Mouse (Mus musculus) limb, embryonic 15.5 days (tissue): ENCODE data around the gene Kbtbd13. TPM values are rescaled to one million over a fixed set of nuclear protein-coding genes. Genes with fewer than 3 reads are reported as not detected.
A peak's percentile ranks its signal among the peaks of the same experiment; 100 is the strongest.

ENCODE experiments used
- ATAC-seq: fragments of 200-750 bp; cut with Nextera tagmentation; 2 replicates; pipeline ENCODE4 v1.8.0; 2017; ENCODE audit warnings: low read depth, moderate TSS enrichment; ENCODE audit not compliant: insufficient number of reproducible peaks, low FRiP score, low TSS enrichment
- H3K27ac ChIP-seq: fragments of 300-500 bp; sonication (generic); 2 replicates; pipeline ENCODE4 v1.5.1; 2015; ENCODE audit warnings: moderate library complexity, mild to moderate bottlenecking, inconsistent platforms
- H3K27me3 ChIP-seq: fragments of 300-500 bp; sonication (generic); 2 replicates; pipeline ENCODE4 v1.6.1; 2015; ENCODE audit warnings: inconsistent platforms
- H3K36me3 ChIP-seq: fragments of 300-500 bp; sonication (generic); 2 replicates; pipeline ENCODE4 v1.6.1; 2015; ENCODE audit warnings: inconsistent platforms
- H3K4me1 ChIP-seq: fragments of 300-500 bp; sonication (generic); 2 replicates; pipeline ENCODE4 v1.6.1; 2015; ENCODE audit warnings: inconsistent platforms
- H3K4me2 ChIP-seq: fragments of 300-500 bp; sonication (generic); 2 replicates; pipeline ENCODE4 v1.6.1; 2015; ENCODE audit warnings: mild to moderate bottlenecking, inconsistent platforms
- H3K4me3 ChIP-seq: fragments of 300-500 bp; sonication (generic); 2 replicates; pipeline ENCODE4 v1.5.1; 2015; ENCODE audit warnings: mild to moderate bottlenecking, inconsistent platforms
- H3K9ac ChIP-seq: fragments of 300-500 bp; sonication (generic); 2 replicates; pipeline ENCODE4 v1.6.1; 2015; ENCODE audit warnings: inconsistent platforms
- H3K9me3 ChIP-seq: fragments of 300-500 bp; sonication (generic); 2 replicates; pipeline ENCODE4 v1.6.1; 2016; ENCODE audit warnings: inconsistent platforms
- WGBS: fragments of 180-500 bp; shearing (Covaris S2); methylation state at CpG from one replicate; pipeline ENCODE4 v1.1.7; 2015; 5-methylcytosine and 5-hydroxymethylcytosine counted together
- polyA plus RNA-seq: library from polyadenylated mRNA; unstranded; fragments of >200 nt; fragmentation: Nextera tagmentation; extraction: Ambion mirVana; gene quantifications from 2 replicates; pipeline ENCODE4 v1.2.1, GENCODE M21; 2015

Kbtbd13 gene
- polyA plus RNA-seq, 1 experiment from 2014 or later: 1.9 TPM

- H3K27me3 ChIP-seq: peaks cover 43% of the 10 kb centered on the region
- 33% methylated on average over 6 of the region's 6 CpGs for WGBS
- H3K4me2 ChIP-seq: no peak overlapping the region
Observed at GRCm38 (mm10) chr9:65392638-65393364, 1.3 kb upstream of the Kbtbd13 start.

GRCm38 (mm10) chr9:65390752-65391612, 470 bp downstream of the Kbtbd13 start:
- Histone ChIP-seq H3K4me1 (peaks cover 11% of the 10 kb centered on the region), H3K4me2 (peak overlapping the region; percentile 76), H3K36me3 (no peaks in the 10 kb centered on the region), H3K27me3 (peaks cover 43% of the 10 kb centered on the region), H3K9ac (0 out of 2 replicates have a peak overlapping the region, but pooled peaks have one; percentile 39), H3K9me3 (no peaks in the 10 kb centered on the region), H3K4me3 (peak overlapping the region; percentile 50), H3K27ac (no peak overlapping the region)
- ATAC-seq: peak; percentile 53; the same call in 1 of the 2 replicates
- WGBS: 14% methylated on average over 92 of the region's 96 CpGs

More at GRCm38 (mm10) chr9:65392638-65393364, 1.3 kb upstream of the Kbtbd13 start:
- Histone ChIP-seq H3K4me3 (no peak overlapping the region), H3K9me3 (no peaks in the 10 kb centered on the region), H3K27ac (no peak overlapping the region), H3K4me1 (peaks cover 11% of the 10 kb centered on the region), H3K36me3 (no peaks in the 10 kb centered on the region), H3K9ac (no peak overlapping the region)
- no peak for ATAC-seq

GRCm38 (mm10) chr9:65386373-65387140, 4.9 kb downstream of the Kbtbd13 start:
- WGBS: 19% methylated on average over 8 of the region's 8 CpGs
- Histone ChIP-seq H3K4me1 (peaks cover 10% of the 10 kb centered on the region), H3K9ac (no peak overlapping the region), H3K4me3 (no peak overlapping the region), H3K27me3 (peaks cover 27% of the 10 kb centered on the region), H3K36me3 (no peaks in the 10 kb centered on the region), H3K27ac (no peak overlapping the region), H3K9me3 (no peaks in the 10 kb centered on the region), H3K4me2 (no peak overlapping the region)
- ATAC-seq: no peak

GRCm38 (mm10) chr9:65384276-65384675, 7.2 kb downstream of the Kbtbd13 start:
- Histone ChIP-seq H3K9ac (no peak overlapping the region), H3K27ac (no peak overlapping the region), H3K4me2 (no peak overlapping the region), H3K27me3 (peaks cover 4% of the 10 kb centered on the region; the same call in 1 of the 2 replicates), H3K4me1 (no peaks in the 10 kb centered on the region), H3K4me3 (no peak overlapping the region), H3K36me3 (no peaks in the 10 kb centered on the region), H3K9me3 (no peaks in the 10 kb centered on the region)
- WGBS: 25% methylated on average over 3 of the region's 3 CpGs
- ATAC-seq: no peak

- ATAC-seq: no peak
- H3K9ac ChIP-seq: no peak overlapping the region
- no peak overlapping the region for H3K4me3 ChIP-seq
- no peaks in the 10 kb centered on the region for H3K4me1 ChIP-seq
- H3K27ac ChIP-seq: no peak overlapping the region
- H3K4me2 ChIP-seq: no peak overlapping the region
- no peaks in the 10 kb centered on the region for H3K9me3 ChIP-seq
- H3K36me3 ChIP-seq: peaks cover 5% of the 10 kb centered on the region; the same call in 1 of the 2 replicates
- H3K27me3 ChIP-seq: no peaks in the 10 kb centered on the region
- 37% methylated on average over 3 of the region's 3 CpGs for WGBS
Observed at GRCm38 (mm10) chr9:65382751-65383097, 8.7 kb downstream of the Kbtbd13 start.

- Histone ChIP-seq H3K4me1 (no peaks in the 10 kb centered on the region), H3K4me2 (no peak overlapping the region), H3K9me3 (no peaks in the 10 kb centered on the region), H3K4me3 (no peak overlapping the region), H3K27ac (no peak overlapping the region), H3K9ac (no peak overlapping the region), H3K27me3 (no peaks in the 10 kb centered on the region), H3K36me3 (peaks cover 5% of the 10 kb centered on the region; the same call in 1 of the 2 replicates)
- ATAC-seq: no peak
- 78% methylated on average over 6 of the region's 6 CpGs for WGBS
Observed at GRCm38 (mm10) chr9:65382031-65382750, 9.3 kb downstream of the Kbtbd13 start.

GRCm38 (mm10) chr9:65381017-65381590, 10.3 kb downstream of the Kbtbd13 start:
- Histone ChIP-seq H3K4me3 (no peak overlapping the region), H3K4me2 (no peak overlapping the region), H3K27me3 (no peaks in the 10 kb centered on the region), H3K9me3 (no peaks in the 10 kb centered on the region), H3K27ac (no peak overlapping the region), H3K36me3 (peaks cover 5% of the 10 kb centered on the region; the same call in 1 of the 2 replicates), H3K4me1 (no peaks in the 10 kb centered on the region), H3K9ac (no peak overlapping the region)
- WGBS: 73% methylated on average over 4 of the region's 4 CpGs
- no peak for ATAC-seq

- Histone ChIP-seq H3K9ac (no peak overlapping the region), H3K4me1 (no peaks in the 10 kb centered on the region), H3K4me3 (no peak overlapping the region), H3K9me3 (no peaks in the 10 kb centered on the region), H3K27me3 (no peaks in the 10 kb centered on the region), H3K27ac (no peak overlapping the region), H3K36me3 (peaks cover 5% of the 10 kb centered on the region; the same call in 1 of the 2 replicates), H3K4me2 (no peak overlapping the region)
- 62% methylated on average over 9 of the region's 9 CpGs for WGBS
- ATAC-seq: no peak
Observed at GRCm38 (mm10) chr9:65375163-65375934, 16.1 kb downstream of the Kbtbd13 start.

- Histone ChIP-seq H3K4me2 (no peak overlapping the region), H3K9me3 (no peaks in the 10 kb centered on the region), H3K27ac (no peak overlapping the region), H3K9ac (no peak overlapping the region), H3K4me1 (no peaks in the 10 kb centered on the region), H3K27me3 (no peaks in the 10 kb centered on the region), H3K36me3 (peaks cover 5% of the 10 kb centered on the region; the same call in 1 of the 2 replicates), H3K4me3 (no peak overlapping the region)
- WGBS: 63% methylated on average over 5 of the region's 5 CpGs
- ATAC-seq: no peak
Observed at GRCm38 (mm10) chr9:65374468-65375162, 16.8 kb downstream of the Kbtbd13 start.

- no peak overlapping the region for H3K9ac ChIP-seq
- H3K27me3 ChIP-seq: no peaks in the 10 kb centered on the region
- H3K36me3 ChIP-seq: 0 out of 2 replicates have a peak, but pooled peaks cover 4% of the 10 kb centered on the region
- no peak for ATAC-seq
- H3K4me1 ChIP-seq: no peaks in the 10 kb centered on the region
- no peaks in the 10 kb centered on the region for H3K9me3 ChIP-seq
- H3K4me2 ChIP-seq: no peak overlapping the region
- no peak overlapping the region for H3K27ac ChIP-seq
- 69% methylated on average over 4 of the region's 4 CpGs for WGBS
- no peak overlapping the region for H3K4me3 ChIP-seq
Observed at GRCm38 (mm10) chr9:65372449-65372848, 19.0 kb downstream of the Kbtbd13 start.
